Mouse (Mus musculus) brain, embryonic 14.5 days (tissue): ENCODE measurements around the gene Adamtsl5.

Experiments used
- CTCF ChIP-seq: fragments of 200-500 bp; IDR thresholded peaks from 2 replicates; pipeline ENCODE4 v1.5.1; 2012; ENCODE audit warnings: inconsistent platforms, mild to moderate bottlenecking, moderate library complexity, borderline replicate concordance; ENCODE audit not compliant: insufficient read depth, insufficient read length; ENCODE audit errors: extremely low read depth
- POLR2A ChIP-seq: fragments of 200-500 bp; IDR thresholded peaks from 2 replicates; pipeline ENCODE4 v1.6.1; 2012; ENCODE audit warnings: mild to moderate bottlenecking, inconsistent platforms, borderline replicate concordance; ENCODE audit not compliant: poor library complexity, insufficient read depth, insufficient read length, severe bottlenecking; ENCODE audit errors: extremely low read depth

GRCm38 (mm10) chr10:80395025-80395627, 46.9 kb upstream of the Adamtsl5 start:
- TF ChIP-seq POLR2A (no peak), CTCF (no peak)
